Mouse (Mus musculus) urinary bladder, postnatal 14 days (tissue): ENCODE data around the gene Hsf2bp.
A peak's percentile ranks its signal among the peaks of the same experiment; 100 is the strongest.

ENCODE experiments used
- DNase-seq: peaks from one replicate; pipeline ENCODE4 v3.0.0; 2021; ENCODE audit warnings: low spot score

The Hsf2bp gene

DNA sequence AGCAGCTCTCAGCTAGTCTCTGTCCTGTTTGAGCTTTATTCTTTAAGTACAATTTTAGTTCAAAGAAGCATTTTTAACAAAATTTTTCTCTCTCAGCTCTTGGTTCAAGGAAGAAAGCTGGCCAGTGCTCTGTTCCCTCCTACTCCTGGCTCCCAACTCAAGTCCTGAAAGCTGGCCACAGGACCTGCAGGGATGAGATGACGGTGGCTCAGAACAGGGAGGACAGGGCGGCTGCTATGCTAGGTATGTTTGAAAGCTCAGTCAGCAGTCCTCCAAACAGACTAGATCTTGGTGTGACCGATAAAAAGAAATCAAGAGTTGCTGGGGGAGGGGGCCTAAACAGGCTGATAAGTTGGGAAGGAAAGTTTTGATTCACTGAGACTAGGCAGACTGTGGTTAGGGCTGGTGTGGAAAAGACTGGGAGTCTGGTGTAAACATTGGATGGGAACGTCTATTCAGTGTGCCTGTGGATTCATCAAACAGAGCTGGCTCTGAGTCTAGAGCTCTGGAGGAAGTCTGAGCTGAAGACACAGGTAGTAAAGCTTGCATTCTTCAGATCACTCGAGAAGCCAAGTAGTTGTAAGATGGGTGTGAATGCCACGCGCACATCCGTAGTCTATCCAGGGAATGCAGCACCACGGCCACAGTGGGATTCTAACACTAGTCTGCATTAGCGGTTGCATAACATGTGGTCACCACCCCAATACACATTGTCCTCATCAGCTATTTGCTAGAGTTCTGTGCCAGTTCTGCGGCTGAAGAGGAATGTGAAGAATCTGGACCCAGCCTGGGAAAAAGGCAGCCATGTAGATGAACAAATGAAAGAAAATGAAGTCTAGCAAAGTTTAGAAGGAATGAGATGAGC, 53.6 kb downstream of the Hsf2bp start:
- peak; percentile 65 for DNase-seq

DNA sequence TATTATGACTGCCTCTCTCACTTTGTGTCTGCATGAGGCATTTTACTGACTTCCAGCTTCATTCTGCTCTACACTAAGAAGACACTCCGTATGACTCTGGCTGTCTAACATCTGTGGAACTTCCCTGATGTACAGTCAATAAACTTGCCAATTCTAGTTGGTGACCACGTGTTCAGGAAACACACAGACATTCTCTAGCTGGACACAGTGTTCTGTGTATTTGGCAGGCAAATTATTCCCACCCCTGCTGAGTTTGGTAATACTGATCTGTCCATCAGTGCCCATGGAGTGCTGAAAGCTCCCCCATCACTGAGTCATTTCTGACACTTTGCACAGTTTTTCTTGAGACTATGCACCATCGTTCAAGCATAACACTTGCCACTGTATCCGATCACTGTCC, 56.3 kb downstream of the Hsf2bp start:
- peak; percentile 19 for DNase-seq

DNA sequence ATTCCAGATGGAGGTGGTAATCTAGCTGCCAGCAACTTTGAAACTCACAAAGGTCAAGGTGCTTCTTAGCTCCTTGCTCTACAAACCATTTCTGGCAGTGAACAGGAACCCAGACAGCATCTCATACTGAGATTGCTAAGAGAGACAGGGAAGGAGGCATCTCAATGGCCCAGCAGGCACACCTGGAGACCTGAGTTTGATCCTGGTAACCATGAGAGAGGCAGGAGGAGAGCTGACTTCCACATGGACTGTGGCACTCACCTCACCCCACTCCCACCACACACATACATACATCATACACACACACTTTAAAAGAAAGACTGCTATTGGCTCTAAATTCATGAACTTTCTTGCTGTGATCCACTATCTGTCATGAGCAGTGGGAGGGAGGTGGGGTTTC, 59.0 kb downstream of the Hsf2bp start:
- DNase-seq, result no peak

DNA sequence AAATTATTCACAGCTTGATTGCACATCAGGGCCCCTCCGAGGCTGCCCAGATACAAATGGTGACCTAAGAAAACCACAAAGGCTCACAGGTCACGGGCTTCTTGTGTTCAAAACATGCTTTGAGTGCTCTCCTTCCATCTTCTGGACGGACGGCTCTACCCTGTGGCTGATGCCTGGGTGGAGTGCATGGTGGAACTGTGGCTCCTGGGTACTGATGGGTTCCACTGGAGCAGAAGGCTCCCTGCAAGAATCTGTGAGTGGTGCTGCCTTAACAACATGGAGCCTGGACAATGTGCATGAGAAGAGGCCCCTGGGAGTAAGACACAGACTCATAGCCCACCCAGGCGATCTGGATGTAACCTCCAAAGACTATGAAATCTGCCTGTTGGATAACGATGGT, 59.6 kb downstream of the Hsf2bp start:
- DNase-seq, result no peak

DNA sequence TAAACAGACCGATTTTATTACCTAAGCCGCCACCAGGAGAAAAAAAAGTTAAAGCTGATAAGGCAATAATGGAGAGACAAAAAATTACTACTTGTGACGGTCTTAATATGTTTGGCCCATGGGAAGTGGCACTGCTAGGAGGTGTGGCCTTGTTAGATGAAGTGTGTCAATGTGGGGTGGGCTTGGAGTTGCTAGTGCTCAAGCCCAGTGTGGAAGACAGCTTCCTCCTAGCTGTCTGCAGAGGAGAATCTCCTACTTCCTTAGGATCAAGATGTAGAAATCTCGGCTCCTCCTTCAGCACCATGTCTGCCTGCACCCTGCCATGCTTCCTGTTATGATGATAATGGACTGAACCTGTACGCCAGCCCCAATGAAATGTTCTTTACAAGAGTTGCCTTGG, 61.5 kb downstream of the Hsf2bp start:
- DNase-seq, result no peak

DNA sequence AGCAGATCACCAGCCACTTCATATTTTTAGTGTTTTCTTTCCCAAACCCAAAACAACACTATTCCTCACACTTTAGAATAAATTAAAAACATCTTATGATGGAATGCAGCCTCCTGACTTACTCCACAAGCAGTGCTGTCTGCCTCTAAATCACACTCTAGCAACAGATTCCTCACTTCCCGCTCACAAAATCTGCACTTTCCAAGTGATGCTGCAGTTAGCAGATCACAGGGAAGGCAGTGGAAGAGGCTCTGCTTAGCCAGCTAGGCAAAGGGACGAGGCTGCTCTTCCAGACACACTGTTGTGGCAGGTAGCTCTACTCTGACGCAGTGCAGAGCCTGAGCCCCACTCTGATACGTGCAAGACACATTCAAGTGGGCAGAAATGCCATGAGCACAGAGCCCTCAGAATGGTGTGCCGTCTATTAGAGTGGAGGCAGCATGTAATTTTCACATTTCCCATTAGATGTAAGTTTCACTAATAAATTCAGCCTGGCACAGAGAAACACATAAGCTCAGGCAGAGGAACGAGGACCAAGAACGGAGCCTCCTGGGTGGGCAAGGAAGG, 62.4 kb downstream of the Hsf2bp start:
- DNase-seq, result no peak

DNA sequence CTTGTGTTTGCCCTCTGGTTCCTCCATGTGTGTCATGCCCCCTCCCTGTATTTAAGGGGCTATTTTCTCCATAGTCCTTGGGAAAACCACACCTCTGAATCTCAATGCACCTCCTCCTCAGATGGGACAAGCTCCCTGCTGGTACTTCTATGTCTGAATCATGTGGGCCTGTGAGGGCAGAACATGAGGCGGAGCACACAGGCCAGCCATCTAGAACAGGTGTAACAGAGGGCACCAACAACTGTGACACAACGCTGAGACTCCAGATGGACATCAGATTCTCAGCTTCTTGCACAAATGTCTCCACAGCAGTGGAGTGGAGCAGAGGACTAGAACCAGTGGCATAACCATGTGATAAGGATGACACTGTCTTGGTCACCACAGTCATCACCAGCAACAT, 65.3 kb downstream of the Hsf2bp start:
- DNase-seq, result no peak

DNA sequence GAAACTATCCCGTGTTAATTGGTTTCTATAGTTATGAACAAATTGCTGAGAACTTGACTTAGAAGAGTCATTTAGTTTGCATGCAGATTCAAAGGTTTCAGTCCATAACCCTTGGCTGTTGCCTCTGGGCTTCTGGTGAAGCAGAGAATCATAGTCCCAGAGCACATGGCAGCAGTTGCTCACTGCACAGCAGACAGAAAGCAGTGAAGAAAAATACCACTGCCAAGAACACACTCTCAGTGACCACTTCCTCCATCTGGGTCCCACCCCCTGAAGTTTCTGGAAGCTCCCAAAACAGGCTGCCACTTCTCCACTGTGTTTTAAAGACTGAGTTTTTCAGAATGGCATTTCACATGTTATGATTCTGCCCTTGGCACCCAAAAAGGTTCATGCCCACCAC, 67.3 kb downstream of the Hsf2bp start:
- DNase-seq, result no peak

DNA sequence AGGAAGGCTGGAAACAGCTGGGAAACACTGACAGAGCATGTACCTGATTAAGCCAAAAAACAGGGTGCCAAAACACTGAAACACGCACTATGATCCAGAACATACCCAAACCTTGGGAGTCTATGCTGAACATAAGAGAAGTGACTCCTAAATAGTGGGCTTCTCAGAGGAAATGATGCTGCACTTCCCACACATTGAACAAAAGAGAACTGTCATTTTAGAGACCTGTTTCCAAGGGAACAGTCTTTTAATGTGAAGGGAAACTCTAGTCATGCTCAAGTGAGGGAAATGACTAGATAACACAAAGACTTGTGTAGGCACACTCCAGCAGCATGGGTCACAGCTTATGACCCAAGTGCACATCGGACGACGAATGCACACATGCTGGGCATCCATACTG, 68.8 kb downstream of the Hsf2bp start:
- no peak for DNase-seq

DNA sequence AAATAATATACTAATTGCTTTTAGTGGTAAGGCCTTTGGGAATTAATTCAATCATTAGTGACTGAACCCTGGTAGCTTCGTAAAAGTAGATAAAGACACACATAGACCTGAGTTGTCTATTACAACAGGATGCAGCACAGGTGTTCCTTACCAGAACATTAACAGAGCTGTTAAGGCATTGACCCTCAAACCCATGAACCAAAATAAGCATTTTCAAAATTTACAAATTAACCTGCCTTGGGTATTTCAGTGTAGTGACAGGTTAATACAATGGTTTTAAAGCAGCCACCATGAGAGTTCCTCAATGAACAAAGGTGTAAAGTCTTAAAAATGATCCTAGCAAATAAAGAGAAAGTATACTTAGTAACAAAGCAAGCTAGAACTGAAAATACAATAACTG, 69.6 kb downstream of the Hsf2bp start:
- no peak for DNase-seq

DNA sequence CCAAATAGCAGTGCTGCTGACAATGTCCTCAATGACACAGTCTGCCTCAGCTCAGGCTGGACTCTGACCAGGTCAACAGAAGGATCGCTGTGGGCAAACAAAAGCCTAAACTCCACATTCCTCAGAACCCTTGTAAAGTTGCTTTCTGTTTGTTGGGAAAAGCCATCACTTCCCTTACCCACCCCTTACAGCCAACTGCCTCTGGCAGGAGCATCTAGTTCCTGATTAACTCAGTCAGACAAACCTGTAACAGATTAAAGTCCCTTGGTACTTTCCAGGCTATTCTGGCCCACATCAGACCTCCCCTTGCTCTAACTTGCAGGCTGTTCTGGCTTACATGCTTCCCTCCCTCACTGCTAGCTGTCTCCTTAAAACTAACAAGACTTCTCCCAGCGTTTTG, 70.5 kb downstream of the Hsf2bp start:
- DNase-seq, result peak; percentile 25

DNA sequence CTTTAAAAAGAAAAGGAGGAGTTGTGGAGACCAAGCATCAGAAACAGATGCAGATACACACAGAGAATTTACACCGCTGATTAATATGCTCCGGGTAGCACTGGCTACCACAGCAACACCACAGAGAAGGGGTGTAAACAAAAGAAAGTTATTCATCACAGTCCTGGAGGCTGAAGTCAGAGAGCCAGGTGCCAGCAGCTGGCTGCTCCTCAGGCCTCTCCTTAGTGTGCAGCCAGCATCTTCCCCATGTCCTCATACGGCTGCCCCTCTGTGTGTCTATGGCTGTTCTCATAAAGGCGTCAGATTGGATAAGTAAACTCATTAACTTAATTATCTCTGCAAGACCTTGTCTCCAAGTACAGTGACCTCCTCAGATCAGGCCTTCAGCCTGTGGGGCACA, 73.2 kb downstream of the Hsf2bp start:
- DNase-seq, result no peak

DNA sequence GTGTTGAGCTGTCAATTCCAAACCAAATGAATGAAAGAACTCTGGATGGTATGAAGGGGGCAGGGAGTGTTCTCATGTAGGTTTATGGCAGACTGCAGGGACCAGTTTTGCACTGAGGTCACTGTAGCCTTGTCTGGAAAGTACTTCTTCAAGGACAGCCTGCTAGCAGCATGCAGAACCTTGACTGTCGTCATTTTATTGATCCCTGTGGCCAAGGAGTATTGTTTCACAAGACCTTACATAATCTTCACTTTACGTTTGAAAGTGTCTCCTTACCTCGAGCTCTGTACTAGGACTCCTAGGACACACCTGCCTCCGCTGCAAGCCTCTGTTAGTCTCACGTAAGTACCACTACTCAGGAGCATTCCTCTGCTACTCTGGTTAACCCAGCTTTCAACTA, 73.9 kb downstream of the Hsf2bp start:
- no peak for DNase-seq

DNA sequence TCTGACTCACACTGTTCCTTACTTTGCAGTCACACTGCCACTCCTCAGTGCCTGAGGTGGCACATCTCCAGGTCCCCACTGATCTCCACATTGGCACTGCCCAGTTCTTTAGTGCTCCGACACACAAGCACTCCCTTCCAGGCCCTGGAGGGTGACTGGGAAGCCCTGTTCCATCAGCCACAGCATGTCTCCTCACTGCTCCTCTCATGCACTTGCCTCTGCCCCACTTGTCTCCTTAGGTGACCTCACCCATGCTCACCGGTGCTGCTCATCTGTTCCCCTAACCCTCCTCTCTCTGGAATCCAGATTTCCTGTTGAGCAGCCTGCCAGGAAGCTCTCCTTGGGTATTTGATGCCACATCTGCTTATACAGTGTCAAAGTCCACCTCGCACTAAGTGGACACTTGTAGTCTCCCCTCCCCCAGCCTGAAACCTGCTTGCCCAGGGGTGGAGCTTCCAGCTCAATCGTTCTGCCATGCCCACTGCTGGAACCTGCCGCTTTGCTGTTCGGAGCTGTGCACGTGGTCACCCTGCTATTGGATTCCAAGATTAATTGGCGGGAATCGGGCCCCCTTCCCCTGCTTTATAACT, 81.5 kb downstream of the Hsf2bp start:
- DNase-seq, result no peak

DNA sequence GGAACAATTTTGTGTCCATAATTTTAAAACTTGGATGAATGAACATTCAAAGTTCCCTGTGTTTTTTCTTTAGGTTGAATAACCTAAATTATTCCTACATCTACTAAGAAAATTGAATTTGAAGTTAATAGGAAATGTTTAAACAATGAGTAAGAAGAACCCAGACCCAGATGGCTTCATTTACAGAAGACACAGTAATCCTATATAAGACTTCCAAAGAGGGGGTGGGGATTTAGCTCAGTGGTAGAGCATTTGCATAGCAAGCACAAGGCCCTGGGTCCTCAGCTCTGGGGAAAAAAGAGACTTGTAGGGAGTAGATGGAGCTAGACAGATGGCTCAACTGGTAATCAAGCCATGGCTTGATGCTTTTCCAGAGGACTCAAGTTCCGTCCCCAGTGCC, 87.1 kb downstream of the Hsf2bp start:
- no peak for DNase-seq

DNA sequence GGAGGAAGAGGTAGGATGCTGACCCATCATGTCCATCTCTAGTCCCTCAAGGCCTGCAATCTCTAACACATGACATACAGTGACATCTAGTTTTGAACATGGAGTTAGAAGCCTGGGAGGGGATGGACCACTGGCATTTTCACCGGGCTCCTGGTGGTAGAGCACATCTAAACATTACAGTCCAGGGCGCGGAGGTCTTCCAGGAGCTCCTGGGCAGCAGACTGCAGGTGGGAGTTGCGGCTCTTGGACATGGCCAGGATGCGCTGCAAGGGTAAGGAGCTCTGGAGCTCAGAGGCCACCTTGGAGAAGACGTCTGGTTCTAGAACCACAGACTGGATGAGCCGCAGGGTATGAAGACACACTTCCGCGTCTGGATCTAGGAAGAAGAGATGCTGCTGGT, 89.7 kb downstream of the Hsf2bp start:
- DNase-seq, result no peak

DNA sequence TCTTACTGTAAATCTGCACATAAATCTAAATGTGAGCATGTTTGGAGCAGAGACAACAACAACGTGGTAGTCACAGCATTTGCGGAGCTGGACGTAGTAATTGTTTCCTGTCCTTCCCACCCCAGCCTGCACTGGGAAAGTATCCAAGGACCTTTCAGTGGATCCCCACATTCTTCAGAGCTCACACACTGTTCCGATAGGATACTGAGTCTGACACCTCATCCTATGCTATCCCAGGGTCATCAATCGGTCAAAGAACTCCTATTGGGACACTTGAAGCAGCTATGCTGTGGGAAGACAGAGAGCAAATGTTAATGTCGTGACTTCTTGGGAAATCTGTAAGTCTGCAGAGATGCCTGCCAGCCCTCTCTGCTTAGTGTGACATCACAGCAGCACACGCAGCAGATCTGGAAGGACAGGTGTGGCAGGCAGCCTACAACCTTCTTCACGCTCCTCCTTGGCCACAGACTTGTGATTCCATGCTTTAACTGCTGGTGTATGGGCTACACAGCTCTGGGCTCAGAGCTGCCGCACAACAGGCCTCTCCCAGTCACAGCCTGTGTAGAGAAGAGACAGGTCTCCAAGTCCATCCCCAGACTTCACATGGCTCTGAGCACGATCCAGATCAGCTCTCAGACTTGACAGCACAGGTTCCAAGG, 92.1 kb downstream of the Hsf2bp start:
- no peak for DNase-seq

DNA sequence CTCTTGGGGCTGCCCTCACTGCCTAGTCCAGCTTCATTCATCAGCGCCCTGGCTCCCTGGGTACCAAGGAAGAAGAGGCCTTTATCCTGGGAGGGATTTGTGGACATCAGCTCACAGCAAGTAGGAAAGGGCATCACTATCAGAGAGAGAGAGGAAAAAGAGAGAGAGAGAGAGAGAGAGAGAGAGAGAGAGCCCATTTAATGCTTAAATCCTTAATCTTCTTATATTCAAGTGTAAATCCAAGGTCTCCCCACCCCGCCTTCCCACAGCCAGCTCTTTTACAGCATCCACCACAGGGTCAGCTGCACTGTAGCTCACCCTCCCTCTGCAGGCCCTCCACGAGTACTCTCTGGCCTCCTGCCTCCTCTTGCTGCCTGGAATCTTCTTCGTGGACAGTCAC, 94.5 kb downstream of the Hsf2bp start:
- no peak for DNase-seq

DNA sequence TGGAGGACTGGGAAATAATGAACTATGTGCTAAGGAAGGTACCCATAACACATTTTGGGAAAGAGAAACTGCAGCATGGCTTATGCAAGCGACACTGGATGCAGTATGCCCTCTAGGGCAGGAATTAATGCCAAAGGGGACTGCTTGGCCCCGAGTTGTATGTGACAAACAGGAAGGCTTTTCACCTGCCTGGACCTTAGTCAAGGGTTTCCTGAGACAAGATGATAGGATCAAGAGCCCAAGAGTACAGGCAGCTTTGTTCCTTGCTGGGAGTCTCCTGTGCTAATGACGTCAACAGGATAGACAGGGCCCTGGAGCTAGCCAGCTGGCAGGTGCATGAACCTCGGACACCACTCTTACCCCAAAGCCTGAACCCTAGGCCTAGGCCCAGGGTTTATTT, 95.5 kb downstream of the Hsf2bp start:
- peak; percentile 40 for DNase-seq

DNA sequence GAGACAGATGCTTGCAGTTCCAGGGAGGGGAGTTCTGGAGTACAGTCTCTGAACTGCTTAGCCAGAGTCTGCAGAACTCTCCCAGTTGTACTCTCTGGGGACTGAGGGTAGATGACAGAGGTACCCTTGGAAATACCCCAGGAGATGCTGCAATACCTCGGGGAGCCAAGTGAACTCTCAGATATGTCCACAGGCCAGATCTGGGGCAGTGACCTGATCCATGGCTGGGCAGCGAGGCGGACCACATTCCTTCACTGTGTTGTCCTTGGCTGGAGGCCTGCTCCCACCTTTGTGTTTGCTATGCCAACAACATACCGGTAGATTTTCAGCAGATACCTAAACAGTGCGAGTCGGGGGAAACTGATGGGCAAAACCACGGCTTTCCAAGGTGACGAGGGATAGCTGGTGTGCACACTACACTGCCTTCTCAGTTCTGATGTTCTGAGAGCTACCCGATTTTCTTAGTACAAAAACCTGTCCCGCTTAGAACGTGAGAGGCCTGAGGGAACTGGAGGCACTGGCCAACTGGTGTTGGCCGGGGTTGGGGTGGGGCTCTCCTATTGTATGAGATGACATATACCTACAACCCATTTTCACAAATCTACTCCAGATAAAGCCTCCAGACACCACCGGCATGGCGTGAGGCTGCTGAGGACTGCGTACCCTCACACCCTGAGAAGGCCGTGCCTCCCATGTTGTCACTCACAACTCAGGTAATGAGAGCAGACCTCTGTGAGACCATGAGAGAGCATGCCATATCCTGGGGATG, 96.7 kb downstream of the Hsf2bp start:
- DNase-seq, result peak; percentile 75

DNA sequence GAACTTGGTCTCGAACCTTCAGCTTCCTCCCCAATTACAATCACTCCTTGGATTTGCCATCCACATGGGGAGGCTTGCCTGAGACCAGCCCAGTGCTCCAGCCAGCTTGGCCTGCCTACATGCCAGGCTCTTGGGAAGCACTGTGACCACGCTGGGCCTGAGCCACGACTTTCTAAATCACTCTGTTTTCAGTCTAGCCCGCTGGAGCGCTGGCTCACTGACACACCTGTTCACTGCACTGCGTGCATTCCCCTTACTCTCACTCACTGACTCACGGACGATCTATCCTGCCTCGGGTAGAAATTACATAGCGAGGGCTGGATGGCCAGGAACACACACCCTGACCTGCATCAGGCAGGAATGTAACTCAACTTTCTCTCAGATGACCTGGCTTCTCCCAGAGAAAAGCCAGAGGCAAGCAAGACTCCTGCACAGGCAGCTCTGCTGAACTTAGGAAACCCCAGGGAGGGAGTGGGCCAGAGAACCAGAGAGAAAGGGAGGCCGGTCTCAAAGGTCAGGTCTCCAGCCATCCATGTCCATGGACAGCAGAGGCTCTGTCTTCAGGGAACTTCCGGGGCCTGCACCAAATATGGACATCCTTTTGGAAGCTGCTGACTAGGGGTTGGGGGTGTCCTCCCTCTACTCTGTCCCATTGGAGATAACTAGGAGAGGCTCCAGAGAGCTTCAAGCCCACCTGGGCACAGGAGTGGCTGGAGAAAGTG, 97.4 kb downstream of the Hsf2bp start:
- DNase-seq, result peak; percentile 38

DNA sequence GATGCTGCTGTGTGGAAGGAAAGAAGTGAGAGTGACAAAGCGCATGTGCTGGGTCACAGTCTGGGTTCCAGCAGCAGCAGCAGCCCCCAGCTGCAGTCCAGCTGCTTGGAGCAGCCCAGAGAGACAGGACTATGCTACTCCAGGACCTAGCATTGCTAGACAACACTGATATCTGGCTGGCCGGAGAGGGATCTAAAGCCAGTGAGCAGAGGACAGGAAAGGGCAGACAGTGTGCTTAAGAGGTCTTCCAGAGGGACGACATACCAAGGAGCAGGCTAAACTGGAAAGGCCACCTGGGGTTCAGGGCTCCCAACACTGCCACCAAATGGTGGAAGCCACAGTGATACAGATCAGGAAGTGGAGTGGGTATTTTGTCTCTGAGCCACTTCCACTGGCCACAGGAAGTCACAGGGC, 99.0 kb downstream of the Hsf2bp start:
- DNase-seq, result peak; percentile 81
